Mouse (Mus musculus) spleen, adult 2 months (tissue): ENCODE results near the gene Tnfaip8l1.

Source experiments
- CTCF ChIP-seq: fragments of 200-500 bp; IDR thresholded peaks from 2 replicates; pipeline ENCODE4 v1.5.1; 2011; ENCODE audit warnings: mild to moderate bottlenecking, inconsistent platforms; ENCODE audit not compliant: insufficient read depth, insufficient read length, insufficient replicate concordance; ENCODE audit errors: extremely low read depth
- POLR2A ChIP-seq: fragments of 200-500 bp; IDR thresholded peaks from 2 replicates; pipeline ENCODE4 v1.6.1; 2011; ENCODE audit warnings: low read depth, low read length, inconsistent platforms

DNA sequence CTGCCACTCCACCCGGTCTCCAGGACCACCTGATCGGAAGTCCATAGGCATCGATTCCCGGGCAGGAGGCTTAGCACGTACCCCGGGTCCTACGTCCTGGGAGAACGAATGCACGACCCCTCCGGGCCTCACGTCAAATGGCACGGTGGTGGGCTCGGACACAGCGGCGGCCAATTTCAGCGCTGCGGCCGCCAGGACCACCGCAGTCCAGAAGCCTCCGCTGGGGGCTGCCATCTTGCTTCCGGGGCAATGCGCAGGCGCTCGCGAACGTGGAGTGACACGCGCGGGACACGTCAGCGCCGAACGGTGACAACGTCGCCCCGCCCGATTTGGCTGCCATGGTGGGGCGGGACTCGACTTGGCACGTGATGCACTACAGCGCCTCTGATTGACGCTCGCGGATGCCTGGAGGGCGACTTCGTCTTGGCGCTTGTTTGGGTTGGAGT lies 21.4 kb downstream of the Tnfaip8l1 start, which contains the start of gene Mydgf:
- no peak for TF ChIP-seq CTCF
- TF ChIP-seq POLR2A, result peak; percentile 7; the same call in 1 of the 2 replicates
